Mouse (Mus musculus) central nervous system, embryonic 11.5 days (tissue): Measurements from ENCODE around the gene Ildr1. TPM values are rescaled to one million over a fixed set of nuclear protein-coding genes. Genes with fewer than 3 reads are reported as not detected.

Experiments used
- polyA plus RNA-seq: library from polyadenylated mRNA; depleted of rRNA; stranded (reverse); fragments of >200 nt; gene quantifications from 2 replicates; pipeline ENCODE4 v1.2.3, GENCODE M21; 2012; rRNA removed

Gene Ildr1
- polyA plus RNA-seq, result 0.12 and 0.16 TPM in 2 replicates

DNA sequence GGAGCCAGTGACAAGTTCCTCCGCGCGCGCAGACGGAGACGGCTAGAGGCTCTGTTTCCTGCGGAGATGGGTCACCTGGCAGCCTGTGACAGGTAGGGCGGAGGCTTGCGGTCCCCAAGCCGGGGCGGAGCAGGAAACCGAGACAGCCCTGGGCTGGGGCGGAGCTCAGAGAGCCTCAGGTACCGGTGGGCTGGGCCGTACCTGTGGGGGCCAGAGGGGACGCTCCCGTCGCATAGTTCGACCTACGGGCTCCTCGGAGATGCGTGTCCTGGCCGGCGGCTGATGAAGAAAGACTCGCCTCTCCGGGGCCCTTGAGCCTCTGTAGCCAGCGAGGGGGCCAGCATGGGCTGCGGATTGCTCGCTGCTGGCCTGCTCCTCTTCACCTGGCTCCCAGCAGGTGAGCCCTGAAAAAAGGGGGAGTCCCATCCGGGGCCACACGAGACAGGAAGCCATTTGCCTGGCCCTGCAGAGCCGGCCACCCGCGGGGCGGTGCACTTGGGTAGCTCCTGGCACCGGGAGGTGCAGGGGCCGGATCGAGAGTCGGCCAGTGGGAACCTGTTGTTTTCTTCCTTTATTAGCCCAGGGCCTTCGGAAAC, at the start of gene Ildr1:
TSS of gene Ildr1 (plus strand) at position 161 of the 596 bp plus-strand sequence.

DNA sequence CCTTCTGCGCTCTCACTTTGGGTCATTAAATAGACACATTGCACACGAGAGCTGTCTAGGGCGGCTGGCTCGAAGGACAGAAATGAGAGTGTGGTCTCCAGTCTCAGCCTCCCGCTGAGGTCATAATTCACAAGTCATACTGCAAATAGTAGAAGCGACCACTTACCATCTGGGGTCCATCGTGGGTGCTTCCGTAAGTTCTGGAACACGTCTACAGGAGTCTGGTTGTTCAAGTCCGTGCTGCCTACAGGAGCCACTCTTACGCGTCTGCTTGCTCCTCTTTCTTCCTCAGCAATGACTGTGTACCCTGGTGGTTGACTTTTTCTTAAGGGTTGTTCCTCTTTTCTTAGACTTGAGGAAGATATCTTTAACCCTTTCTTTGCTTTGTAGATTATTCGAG, 28.0 kb upstream of the Ildr1 start, which contains the start of gene Cd86:
TSS of gene Cd86 (minus strand) at position 300 of the 400 bp plus-strand sequence.

Other genes starting within 250 kb of the Ildr1 start
- gene Stfa3, start 238.6 kb upstream of the Ildr1 start, polyA plus RNA-seq, result 1.5 and 2.5 TPM in 2 replicates
- 0.04 and 0.10 TPM in 2 replicates for gene Casr, start 131.8 kb upstream of the Ildr1 start, polyA plus RNA-seq
- 1.3 and 1.4 TPM in 2 replicates for gene Cd86, start 27.9 kb upstream of the Ildr1 start, polyA plus RNA-seq
- gene Slc15a2, start 91.0 kb downstream of the Ildr1 start, polyA plus RNA-seq, result 4.3 and 9.4 TPM in 2 replicates
- 29.9 and 40.3 TPM in 2 replicates for gene Iqcb1, start 134.4 kb downstream of the Ildr1 start, polyA plus RNA-seq
- gene Eaf2, start 181.0 kb downstream of the Ildr1 start, polyA plus RNA-seq, result 0.78 and 0.83 TPM in 2 replicates
- gene Golgb1, start 181.2 kb downstream of the Ildr1 start, polyA plus RNA-seq, result 28.9 and 35.1 TPM in 2 replicates
- gene Hcls1, start 241.0 kb downstream of the Ildr1 start, polyA plus RNA-seq, result 3.5 and 6.1 TPM in 2 replicates